Mouse (Mus musculus): ENCODE results near the gene Mtmr14. TPM values are rescaled to one million over a fixed set of nuclear protein-coding genes. Genes with fewer than 3 reads are reported as not detected.

Mtmr14 gene
- polyA plus RNA-seq, 1 experiment from 2014 or later, result 26.7 TPM

GRCm38 (mm10) chr6:113281676-113282075 is 44.0 kb downstream of the Mtmr14 start:
- 55% methylated on average over 6 of the region's 6 CpGs for WGBS
- H3K27me3 ChIP-seq (ENCODE audit: control insufficient read depth, insufficient read depth, low read length), result peaks cover 44% of the 10 kb centered on the region

GRCm38 (mm10) chr6:113282101-113282802 is 44.6 kb downstream of the Mtmr14 start, which contains the start of gene Cpne9:
Cpne9 (plus strand) TSS chr6:113282307.
- H3K9me3 ChIP-seq (ENCODE audit: control insufficient read depth, low read length), result no peaks in the 10 kb centered on the region
- no peak within 1 kb of the TSS for H3K27ac ChIP-seq (replicated peaks in 1 of 2; ENCODE audit: control insufficient read depth in 1 of 2, insufficient read depth in 1 of 2, low read depth in 2 of 2, low read length in 2 of 2)
- 0 out of 2 replicates have a peak, but pooled peaks cover 2% of the 10 kb centered on the region for H3K36me3 ChIP-seq (ENCODE audit: control insufficient read depth, insufficient read depth, low read length)
- H3K4me3 ChIP-seq (ENCODE audit: control insufficient read depth in 1 of 2, insufficient read depth in 1 of 2, low read depth in 1 of 2, low read length in 2 of 2), result no peak within 1 kb of the TSS
- 0 out of 2 replicates have a peak, but pooled peaks have one; percentile 12 for ATAC-seq (ENCODE audit: insufficient number of reproducible peaks, insufficient read depth, low FRiP score, low read depth)
- 2% methylated on average over 37 of the region's 37 CpGs for WGBS
- H3K9ac ChIP-seq (ENCODE audit: low read length), result no peak within 1 kb of the TSS
- H3K4me1 ChIP-seq (ENCODE audit: control insufficient read depth in 2 of 2, insufficient read depth in 2 of 2, low read length in 2 of 2), result peaks cover 0 to 4% of the 10 kb centered on the region in 2 experiments; a peak in 1 of 4 replicates
- peak within 1 kb of the TSS; percentile 36 for H3K4me2 ChIP-seq (ENCODE audit: low read length)
- peaks cover 44% of the 10 kb centered on the region for H3K27me3 ChIP-seq (ENCODE audit: control insufficient read depth, insufficient read depth, low read length)

More at GRCm38 (mm10) chr6:113281676-113282075, 44.0 kb downstream of the Mtmr14 start:
- Histone ChIP-seq H3K9ac (ENCODE audit: low read length) (no peak overlapping the region), H3K36me3 (ENCODE audit: control insufficient read depth, insufficient read depth, low read length) (0 out of 2 replicates have a peak, but pooled peaks cover 3% of the 10 kb centered on the region), H3K9me3 (ENCODE audit: control insufficient read depth, low read length) (no peaks in the 10 kb centered on the region), H3K4me3 (ENCODE audit: control insufficient read depth in 1 of 2, insufficient read depth in 1 of 2, low read depth in 1 of 2, low read length in 2 of 2) (no peak overlapping the region), H3K27ac (replicated peaks in 1 of 2; ENCODE audit: control insufficient read depth in 1 of 2, insufficient read depth in 1 of 2, low read depth in 2 of 2, low read length in 2 of 2) (no peak overlapping the region), H3K4me1 (ENCODE audit: control insufficient read depth in 2 of 2, insufficient read depth in 2 of 2, low read length in 2 of 2) (peaks cover 0 to 4% of the 10 kb centered on the region in 2 experiments; a peak in 1 of 4 replicates), H3K4me2 (ENCODE audit: low read length) (no peak overlapping the region)
- peak; percentile 20; the same call in 1 of the 2 replicates for ATAC-seq (ENCODE audit: insufficient number of reproducible peaks, insufficient read depth, low FRiP score, low read depth)

GRCm38 (mm10) chr6:113282969-113283368 is 45.3 kb downstream of the Mtmr14 start:
- no peaks in the 10 kb centered on the region for H3K36me3 ChIP-seq (ENCODE audit: control insufficient read depth, insufficient read depth, low read length)
- H3K4me2 ChIP-seq (ENCODE audit: low read length), result no peak overlapping the region
- no peak overlapping the region for H3K9ac ChIP-seq (ENCODE audit: low read length)
- H3K4me1 ChIP-seq (ENCODE audit: control insufficient read depth in 2 of 2, insufficient read depth in 2 of 2, low read length in 2 of 2), result peaks cover 0 to 4% of the 10 kb centered on the region in 2 experiments; a peak in 1 of 4 replicates
- no peaks in the 10 kb centered on the region for H3K9me3 ChIP-seq (ENCODE audit: control insufficient read depth, low read length)
- H3K4me3 ChIP-seq (ENCODE audit: control insufficient read depth in 1 of 2, insufficient read depth in 1 of 2, low read depth in 1 of 2, low read length in 2 of 2), result no peak overlapping the region
- H3K27me3 ChIP-seq (ENCODE audit: control insufficient read depth, insufficient read depth, low read length), result peaks cover 44% of the 10 kb centered on the region
- under 1% methylated on average over 22 of the region's 22 CpGs for WGBS
- no peak for ATAC-seq (ENCODE audit: insufficient number of reproducible peaks, insufficient read depth, low FRiP score, low read depth)
- no peak overlapping the region for H3K27ac ChIP-seq (replicated peaks in 1 of 2; ENCODE audit: control insufficient read depth in 1 of 2, insufficient read depth in 1 of 2, low read depth in 2 of 2, low read length in 2 of 2)

GRCm38 (mm10) chr6:113283500-113283899 is 45.9 kb downstream of the Mtmr14 start:
- Histone ChIP-seq H3K27me3 (ENCODE audit: control insufficient read depth, insufficient read depth, low read length) (peaks cover 44% of the 10 kb centered on the region), H3K9ac (ENCODE audit: low read length) (no peak overlapping the region), H3K4me3 (ENCODE audit: control insufficient read depth in 1 of 2, insufficient read depth in 1 of 2, low read depth in 1 of 2, low read length in 2 of 2) (no peak overlapping the region), H3K4me1 (ENCODE audit: control insufficient read depth in 2 of 2, insufficient read depth in 2 of 2, low read length in 2 of 2) (peaks cover 0 to 4% of the 10 kb centered on the region in 2 experiments; a peak in 1 of 4 replicates), H3K27ac (replicated peaks in 1 of 2; ENCODE audit: control insufficient read depth in 1 of 2, insufficient read depth in 1 of 2, low read depth in 2 of 2, low read length in 2 of 2) (no peak overlapping the region), H3K36me3 (ENCODE audit: control insufficient read depth, insufficient read depth, low read length) (no peaks in the 10 kb centered on the region), H3K9me3 (ENCODE audit: control insufficient read depth, low read length) (no peaks in the 10 kb centered on the region), H3K4me2 (ENCODE audit: low read length) (no peak overlapping the region)
- ATAC-seq (ENCODE audit: insufficient number of reproducible peaks, insufficient read depth, low FRiP score, low read depth), result no peak
- 4% methylated on average over 6 of the region's 6 CpGs for WGBS

- H3K27me3 ChIP-seq (ENCODE audit: control insufficient read depth, insufficient read depth, low read length), result peaks cover 44% of the 10 kb centered on the region
Observed at GRCm38 (mm10) chr6:113284931-113285330, 47.3 kb downstream of the Mtmr14 start.

GRCm38 (mm10) chr6:113286316-113286715 is 48.7 kb downstream of the Mtmr14 start:
- no peak overlapping the region for H3K4me3 ChIP-seq (ENCODE audit: control insufficient read depth in 1 of 2, insufficient read depth in 1 of 2, low read depth in 1 of 2, low read length in 2 of 2)
- H3K9ac ChIP-seq (ENCODE audit: low read length), result no peak overlapping the region
- peaks cover 44% of the 10 kb centered on the region for H3K27me3 ChIP-seq (ENCODE audit: control insufficient read depth, insufficient read depth, low read length)
- no peak overlapping the region for H3K27ac ChIP-seq (replicated peaks in 1 of 2; ENCODE audit: control insufficient read depth in 1 of 2, insufficient read depth in 1 of 2, low read depth in 2 of 2, low read length in 2 of 2)
- H3K4me1 ChIP-seq (ENCODE audit: control insufficient read depth in 2 of 2, insufficient read depth in 2 of 2, low read length in 2 of 2), result peaks cover 0 to 4% of the 10 kb centered on the region in 2 experiments; a peak in 1 of 4 replicates
- H3K36me3 ChIP-seq (ENCODE audit: control insufficient read depth, insufficient read depth, low read length), result no peaks in the 10 kb centered on the region
- no peak for ATAC-seq (ENCODE audit: insufficient number of reproducible peaks, insufficient read depth, low FRiP score, low read depth)
- H3K9me3 ChIP-seq (ENCODE audit: control insufficient read depth, low read length), result no peaks in the 10 kb centered on the region
- 52% methylated on average over 1 of the region's 1 CpGs for WGBS
- H3K4me2 ChIP-seq (ENCODE audit: low read length), result no peak overlapping the region

More at GRCm38 (mm10) chr6:113284931-113285330, 47.3 kb downstream of the Mtmr14 start:
- WGBS, result 66% methylated on average over 3 of the region's 3 CpGs
- H3K4me3 ChIP-seq (ENCODE audit: control insufficient read depth in 1 of 2, insufficient read depth in 1 of 2, low read depth in 1 of 2, low read length in 2 of 2), result no peak overlapping the region
- no peaks in the 10 kb centered on the region for H3K36me3 ChIP-seq (ENCODE audit: control insufficient read depth, insufficient read depth, low read length)
- no peak overlapping the region for H3K9ac ChIP-seq (ENCODE audit: low read length)
- no peak for ATAC-seq (ENCODE audit: insufficient number of reproducible peaks, insufficient read depth, low FRiP score, low read depth)
- H3K4me2 ChIP-seq (ENCODE audit: low read length), result no peak overlapping the region
- no peaks in the 10 kb centered on the region for H3K9me3 ChIP-seq (ENCODE audit: control insufficient read depth, low read length)
- peaks cover 0 to 4% of the 10 kb centered on the region in 2 experiments; a peak in 1 of 4 replicates for H3K4me1 ChIP-seq (ENCODE audit: control insufficient read depth in 2 of 2, insufficient read depth in 2 of 2, low read length in 2 of 2)
- H3K27ac ChIP-seq (replicated peaks in 1 of 2; ENCODE audit: control insufficient read depth in 1 of 2, insufficient read depth in 1 of 2, low read depth in 2 of 2, low read length in 2 of 2), result no peak overlapping the region

- Histone ChIP-seq H3K9ac (ENCODE audit: low read length) (no peak overlapping the region), H3K27me3 (ENCODE audit: control insufficient read depth, insufficient read depth, low read length) (peaks cover 38% of the 10 kb centered on the region), H3K4me1 (ENCODE audit: control insufficient read depth in 2 of 2, insufficient read depth in 2 of 2, low read length in 2 of 2) (peaks cover 0 to 2% of the 10 kb centered on the region in 2 experiments; a peak in 1 of 4 replicates), H3K36me3 (ENCODE audit: control insufficient read depth, insufficient read depth, low read length) (no peaks in the 10 kb centered on the region), H3K9me3 (ENCODE audit: control insufficient read depth, low read length) (no peaks in the 10 kb centered on the region), H3K4me3 (ENCODE audit: control insufficient read depth in 1 of 2, insufficient read depth in 1 of 2, low read depth in 1 of 2, low read length in 2 of 2) (no peak overlapping the region), H3K27ac (replicated peaks in 1 of 2; ENCODE audit: control insufficient read depth in 1 of 2, insufficient read depth in 1 of 2, low read depth in 2 of 2, low read length in 2 of 2) (no peak overlapping the region), H3K4me2 (ENCODE audit: low read length) (no peak overlapping the region)
- 62% methylated on average over 4 of the region's 4 CpGs for WGBS
- ATAC-seq (ENCODE audit: insufficient number of reproducible peaks, insufficient read depth, low FRiP score, low read depth), result no peak
Observed at GRCm38 (mm10) chr6:113287236-113287635, 49.6 kb downstream of the Mtmr14 start.
